Mouse (Mus musculus): ENCODE results near the gene Fam89b. TPM values are rescaled to one million over a fixed set of nuclear protein-coding genes. Genes with fewer than 3 reads are reported as not detected.
A peak's percentile ranks its signal among the peaks of the same experiment; 100 is the strongest.

The Fam89b gene
- polyA plus RNA-seq, 1 experiment from 2014 or later, result 126 TPM

DNA sequence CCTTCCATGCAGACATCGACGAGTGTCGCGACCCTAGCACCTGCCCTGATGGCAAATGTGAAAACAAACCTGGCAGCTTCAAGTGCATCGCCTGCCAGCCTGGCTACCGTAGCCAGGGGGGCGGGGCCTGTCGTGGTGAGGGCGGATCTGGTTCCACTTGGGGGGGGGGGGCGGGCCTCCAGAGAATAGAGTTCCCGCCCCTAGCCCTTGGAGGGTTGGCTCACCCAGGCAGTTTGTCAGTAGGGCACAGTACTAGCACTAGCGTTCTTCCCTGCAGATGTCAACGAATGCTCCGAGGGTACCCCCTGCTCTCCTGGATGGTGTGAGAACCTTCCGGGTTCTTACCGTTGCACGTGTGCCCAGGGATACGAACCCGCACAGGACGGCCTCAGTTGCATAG lies 22.3 kb upstream of the Fam89b start:
- 10% methylated on average over 20 of the region's 20 CpGs for WGBS
- H3K9ac ChIP-seq, result 0 out of 2 replicates have a peak overlapping the region, but pooled peaks have one; percentile 36

GRCm38 (mm10) chr19:5750951-5751350 lies 21.5 kb upstream of the Fam89b start:
- ATAC-seq (ENCODE audit: insufficient number of reproducible peaks, insufficient read depth, low FRiP score, low TSS enrichment, low read depth), result no peak
- H3K36me3 ChIP-seq, result peaks cover 46% of the 10 kb centered on the region
- 0 out of 2 replicates have a peak overlapping the region, but pooled peaks have one; percentile 3 for H3K4me3 ChIP-seq
- no peak overlapping the region for H3K27ac ChIP-seq
- no peaks in the 10 kb centered on the region for H3K9me3 ChIP-seq
- H3K4me2 ChIP-seq, result 0 out of 2 replicates have a peak overlapping the region, but pooled peaks have one; percentile 7
- peaks cover 23% of the 10 kb centered on the region for H3K4me1 ChIP-seq
- H3K9ac ChIP-seq, result peak overlapping the region; percentile 36; the same call in 1 of the 2 replicates
- peaks cover 87% of the 10 kb centered on the region for H3K27me3 ChIP-seq
- 10% methylated on average over 22 of the region's 22 CpGs for WGBS

More for the DNA sequence above, 22.3 kb upstream of the Fam89b start:
- Histone ChIP-seq H3K27me3 (peaks cover 87% of the 10 kb centered on the region), H3K4me2 (0 out of 2 replicates have a peak overlapping the region, but pooled peaks have one; percentile 5), H3K4me3 (peak overlapping the region; percentile 3; the same call in 1 of the 2 replicates), H3K27ac (no peak overlapping the region), H3K4me1 (peaks cover 22% of the 10 kb centered on the region), H3K9me3 (no peaks in the 10 kb centered on the region), H3K36me3 (peaks cover 50% of the 10 kb centered on the region)
- no peak for ATAC-seq (ENCODE audit: insufficient number of reproducible peaks, insufficient read depth, low FRiP score, low TSS enrichment, low read depth)

DNA sequence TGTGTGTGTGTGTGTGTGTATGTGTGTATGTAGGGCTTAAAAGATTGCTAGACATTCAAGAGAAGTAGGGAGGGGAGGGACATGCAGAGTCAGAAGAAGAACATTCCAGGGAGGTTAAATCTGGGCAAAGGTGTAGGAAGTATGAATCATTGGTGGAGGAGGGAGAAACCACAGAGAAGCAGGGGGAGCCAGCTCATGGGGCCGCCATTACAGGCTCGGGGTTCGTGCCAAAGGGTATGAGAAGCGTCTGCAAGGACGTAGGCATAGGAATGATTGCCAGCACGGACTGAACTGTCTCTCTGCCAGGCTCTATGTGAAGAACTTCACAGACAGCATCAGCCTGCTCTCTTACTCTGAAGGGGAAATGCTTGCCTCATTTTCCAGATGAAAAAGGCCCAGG lies 20.0 kb upstream of the Fam89b start:
- no peaks in the 10 kb centered on the region for H3K9me3 ChIP-seq
- no peak overlapping the region for H3K4me3 ChIP-seq
- H3K4me2 ChIP-seq, result no peak overlapping the region
- H3K4me1 ChIP-seq, result peaks cover 37% of the 10 kb centered on the region
- no peak overlapping the region for H3K27ac ChIP-seq
- peaks cover 36% of the 10 kb centered on the region for H3K36me3 ChIP-seq
- 82% methylated on average over 6 of the region's 6 CpGs for WGBS
- no peak for ATAC-seq (ENCODE audit: insufficient number of reproducible peaks, insufficient read depth, low FRiP score, low TSS enrichment, low read depth)
- H3K9ac ChIP-seq, result no peak overlapping the region
- H3K27me3 ChIP-seq, result peaks cover 87% of the 10 kb centered on the region

- Histone ChIP-seq H3K9ac (no peak overlapping the region), H3K4me3 (no peak overlapping the region), H3K27ac (no peak overlapping the region), H3K4me1 (peaks cover 54% of the 10 kb centered on the region), H3K36me3 (peaks cover 21% of the 10 kb centered on the region; the same call in 1 of the 2 replicates), H3K4me2 (no peak overlapping the region), H3K9me3 (no peaks in the 10 kb centered on the region), H3K27me3 (peaks cover 80% of the 10 kb centered on the region)
- no peak; the same call in 1 of the 2 replicates for ATAC-seq (ENCODE audit: insufficient number of reproducible peaks, insufficient read depth, low FRiP score, low TSS enrichment, low read depth)
- 34% methylated on average over 12 of the region's 12 CpGs for WGBS
Observed at GRCm38 (mm10) chr19:5746907-5747363, 17.5 kb upstream of the Fam89b start.

GRCm38 (mm10) chr19:5745756-5746710 lies 16.6 kb upstream of the Fam89b start:
- peaks cover 71% of the 10 kb centered on the region for H3K27me3 ChIP-seq
- WGBS, result 5% methylated on average over 36 of the region's 36 CpGs
- peaks cover 16% of the 10 kb centered on the region; the same call in 1 of the 2 replicates for H3K36me3 ChIP-seq
- peak overlapping the region; percentile 59 for H3K4me2 ChIP-seq
- no peak overlapping the region for H3K27ac ChIP-seq
- no peaks in the 10 kb centered on the region for H3K9me3 ChIP-seq
- peak overlapping the region; percentile 30 for H3K4me3 ChIP-seq
- H3K4me1 ChIP-seq, result peaks cover 50% of the 10 kb centered on the region
- peak overlapping the region; percentile 58 for H3K9ac ChIP-seq
- no peak for ATAC-seq (ENCODE audit: insufficient number of reproducible peaks, insufficient read depth, low FRiP score, low TSS enrichment, low read depth)

GRCm38 (mm10) chr19:5743576-5743975 lies 14.1 kb upstream of the Fam89b start:
- ATAC-seq (ENCODE audit: insufficient number of reproducible peaks, insufficient read depth, low FRiP score, low TSS enrichment, low read depth), result no peak
- Histone ChIP-seq H3K4me2 (peak overlapping the region; percentile 95), H3K4me1 (peaks cover 57% of the 10 kb centered on the region), H3K9ac (peak overlapping the region; percentile 91), H3K27ac (no peak overlapping the region), H3K36me3 (0 out of 2 replicates have a peak, but pooled peaks cover 13% of the 10 kb centered on the region), H3K27me3 (peaks cover 53% of the 10 kb centered on the region), H3K4me3 (peak overlapping the region; percentile 67; the same call in 1 of the 2 replicates), H3K9me3 (no peaks in the 10 kb centered on the region)
- WGBS, result 45% methylated on average over 5 of the region's 5 CpGs

DNA sequence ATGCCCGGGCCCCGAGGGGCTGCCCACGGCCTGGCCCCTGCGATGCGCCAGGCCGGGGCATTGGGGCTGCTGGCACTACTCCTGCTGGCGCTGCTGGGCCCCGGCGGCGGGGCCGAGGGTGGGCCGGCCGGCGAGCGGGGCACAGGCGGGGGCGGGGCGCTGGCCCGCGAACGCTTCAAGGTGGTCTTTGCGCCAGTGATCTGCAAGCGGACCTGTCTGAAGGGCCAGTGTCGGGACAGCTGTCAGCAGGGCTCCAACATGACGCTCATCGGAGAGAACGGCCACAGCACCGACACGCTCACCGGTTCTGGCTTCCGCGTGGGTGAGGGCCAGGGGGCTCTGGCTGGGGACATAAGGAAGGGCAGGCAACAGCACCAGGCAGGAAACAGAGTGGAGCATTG lies 12.8 kb upstream of the Fam89b start:
- WGBS, result 3% methylated on average over 32 of the region's 32 CpGs
- Histone ChIP-seq H3K9me3 (no peaks in the 10 kb centered on the region), H3K4me1 (peaks cover 57% of the 10 kb centered on the region), H3K4me3 (peak overlapping the region; percentile 67), H3K27me3 (peaks cover 45% of the 10 kb centered on the region), H3K4me2 (peak overlapping the region; percentile 95), H3K36me3 (0 out of 2 replicates have a peak, but pooled peaks cover 3% of the 10 kb centered on the region), H3K9ac (peak overlapping the region; percentile 91), H3K27ac (peak overlapping the region; percentile 92)
- peak; percentile 7; the same call in 1 of the 2 replicates for ATAC-seq (ENCODE audit: insufficient number of reproducible peaks, insufficient read depth, low FRiP score, low TSS enrichment, low read depth)

GRCm38 (mm10) chr19:5741641-5742240 lies 12.3 kb upstream of the Fam89b start:
- peak; percentile 60; the same call in 1 of the 2 replicates for ATAC-seq (ENCODE audit: insufficient number of reproducible peaks, insufficient read depth, low FRiP score, low TSS enrichment, low read depth)
- H3K27me3 ChIP-seq, result peaks cover 45% of the 10 kb centered on the region
- peak overlapping the region; percentile 95 for H3K4me2 ChIP-seq
- H3K9ac ChIP-seq, result peak overlapping the region; percentile 91
- WGBS, result under 1% methylated on average over 55 of the region's 55 CpGs
- peaks cover 56% of the 10 kb centered on the region for H3K4me1 ChIP-seq
- H3K36me3 ChIP-seq, result no peaks in the 10 kb centered on the region
- peak overlapping the region; percentile 92 for H3K27ac ChIP-seq
- no peaks in the 10 kb centered on the region for H3K9me3 ChIP-seq
- peak overlapping the region; percentile 67 for H3K4me3 ChIP-seq

GRCm38 (mm10) chr19:5740320-5741317 lies 11.2 kb upstream of the Fam89b start, which contains the start of gene Ltbp3:
Gene Ltbp3 (plus strand): TSS chr19:5740904.
- no peaks in the 10 kb centered on the region for H3K36me3 ChIP-seq
- 0 out of 2 replicates have a peak, but pooled peaks have one; percentile 49 for ATAC-seq (ENCODE audit: insufficient number of reproducible peaks, insufficient read depth, low FRiP score, low TSS enrichment, low read depth)
- peaks cover 44% of the 10 kb centered on the region for H3K4me1 ChIP-seq

GRCm38 (mm10) chr19:5739446-5739845 lies 10.0 kb upstream of the Fam89b start:
- no peak for ATAC-seq (ENCODE audit: insufficient number of reproducible peaks, insufficient read depth, low FRiP score, low TSS enrichment, low read depth)
- WGBS, result 53% methylated on average over 2 of the region's 2 CpGs
- H3K36me3 ChIP-seq, result no peaks in the 10 kb centered on the region
- H3K9me3 ChIP-seq, result no peaks in the 10 kb centered on the region
- H3K4me3 ChIP-seq, result no peak overlapping the region
- H3K9ac ChIP-seq, result no peak overlapping the region
- peaks cover 35% of the 10 kb centered on the region for H3K27me3 ChIP-seq
- H3K4me1 ChIP-seq, result peaks cover 34% of the 10 kb centered on the region
- no peak overlapping the region for H3K27ac ChIP-seq
- no peak overlapping the region for H3K4me2 ChIP-seq

More at GRCm38 (mm10) chr19:5740320-5741317, 11.2 kb upstream of the Fam89b start, which contains the start of gene Ltbp3:
- Histone ChIP-seq H3K4me3 (peak within 1 kb of the TSS; percentile 67), H3K27me3 (peaks cover 40% of the 10 kb centered on the region), H3K4me2 (peak within 1 kb of the TSS; percentile 95), H3K9ac (peak within 1 kb of the TSS; percentile 91), H3K27ac (peak within 1 kb of the TSS; percentile 92), H3K9me3 (no peaks in the 10 kb centered on the region)
- 21% methylated on average over 9 of the region's 14 CpGs for WGBS
